Mouse (Mus musculus): ENCODE data around the gene H2al1e.

GRCm38 (mm10) chrX:11289244-11289643, 22.5 kb upstream of the H2al1e start:
- TF ChIP-seq CTCF (conservative IDR thresholded peaks at IDR 0.05; ENCODE audit: low read length) (no peak), POU5F1 (IDR thresholded peaks at IDR 0.05; ENCODE audit: borderline replicate concordance, low read length) (no peak)
